Mouse (Mus musculus): ENCODE measurements around the gene Jam3.

The Jam3 gene

GRCm38 (mm10) chr9:27111756-27112155, 43.5 kb downstream of the Jam3 start:
- no peak for DNase-seq (ENCODE audit: low read depth, low spot score)

GRCm38 (mm10) chr9:27110681-27111080, 44.5 kb downstream of the Jam3 start:
- DNase-seq (ENCODE audit: low read depth, low spot score): no peak

GRCm38 (mm10) chr9:27109533-27110514, 45.4 kb downstream of the Jam3 start:
- DNase-seq (ENCODE audit: low read depth, low spot score): no peak

- no peak for DNase-seq (ENCODE audit: low read depth, low spot score)
These were observed 46.8 kb downstream of the Jam3 start for GRCm38 (mm10) chr9:27108451-27108850.

- peak; percentile 67 for DNase-seq (ENCODE audit: low read depth, low spot score)
These were observed 49.1 kb downstream of the Jam3 start for GRCm38 (mm10) chr9:27106081-27106480.

GRCm38 (mm10) chr9:27101466-27101865, 53.8 kb downstream of the Jam3 start:
- no peak for DNase-seq (ENCODE audit: low read depth, low spot score)

- no peak for DNase-seq (ENCODE audit: low read depth, low spot score)
These were observed 55.7 kb downstream of the Jam3 start for GRCm38 (mm10) chr9:27099474-27099873.

- DNase-seq (ENCODE audit: low read depth, low spot score): no peak
These were observed 56.7 kb downstream of the Jam3 start for GRCm38 (mm10) chr9:27098557-27098956.

GRCm38 (mm10) chr9:27098092-27098491, 57.1 kb downstream of the Jam3 start:
- no peak for DNase-seq (ENCODE audit: low read depth, low spot score)

GRCm38 (mm10) chr9:27092916-27093315, 62.3 kb downstream of the Jam3 start:
- DNase-seq (ENCODE audit: low read depth, low spot score): no peak

- no peak for DNase-seq (ENCODE audit: low read depth, low spot score)
These were observed 64.1 kb downstream of the Jam3 start for GRCm38 (mm10) chr9:27090801-27091775.

GRCm38 (mm10) chr9:27090134-27090533, 65.1 kb downstream of the Jam3 start:
- no peak for DNase-seq (ENCODE audit: low read depth, low spot score)

GRCm38 (mm10) chr9:27087402-27087801, 67.8 kb downstream of the Jam3 start:
- no peak for DNase-seq (ENCODE audit: low read depth, low spot score)

- no peak for DNase-seq (ENCODE audit: low read depth, low spot score)
These were observed 69.0 kb downstream of the Jam3 start for GRCm38 (mm10) chr9:27086256-27086655.

- no peak for DNase-seq (ENCODE audit: low read depth, low spot score)
These were observed 79.4 kb downstream of the Jam3 start for GRCm38 (mm10) chr9:27075812-27076211.

GRCm38 (mm10) chr9:27074677-27075076, 80.5 kb downstream of the Jam3 start:
- no peak for DNase-seq (ENCODE audit: low read depth, low spot score)

GRCm38 (mm10) chr9:27070895-27071294, 84.3 kb downstream of the Jam3 start:
- DNase-seq (ENCODE audit: low read depth, low spot score): no peak

GRCm38 (mm10) chr9:27058341-27058740, 96.9 kb downstream of the Jam3 start:
- DNase-seq (ENCODE audit: low read depth, low spot score): no peak

- DNase-seq (ENCODE audit: low read depth, low spot score): no peak
These were observed 105.7 kb downstream of the Jam3 start for GRCm38 (mm10) chr9:27049492-27049891.

Measured in mesoderm, embryonic 11.5 days (tissue).